Mouse (Mus musculus): Measurements from ENCODE around the gene Rita1. TPM values are rescaled to one million over a fixed set of nuclear protein-coding genes. Genes with fewer than 3 reads are reported as not detected.

Rita1 gene
- total and polyA plus RNA-seq, 2 experiments from 2014 or later = 30.4 to 38.6 TPM

DNA sequence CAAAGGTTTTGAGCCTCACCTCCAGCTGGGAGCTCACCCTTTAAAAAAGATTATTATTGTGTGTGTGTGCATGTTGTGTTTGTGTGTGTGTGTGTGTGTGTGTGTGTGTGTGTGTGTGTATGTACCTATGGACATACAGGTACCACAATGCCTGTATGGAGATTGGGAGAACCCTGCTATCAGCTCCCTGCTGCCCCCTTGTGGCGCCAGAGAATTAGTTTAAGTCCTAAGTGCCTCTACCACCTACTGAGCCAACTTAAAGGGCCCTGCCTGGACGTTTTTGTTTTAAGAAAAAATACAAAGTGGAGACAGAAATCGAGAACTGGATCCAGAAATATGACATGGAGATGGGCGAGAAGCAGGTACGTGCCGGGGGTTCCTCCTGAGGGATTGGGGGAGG lies 7.5 kb downstream of the Rita1 start:
- peak; percentile 89 for TF ChIP-seq CTCF (IDR thresholded peaks at IDR 0.05; ENCODE audit: low read depth)
- WGBS = 2% methylated on average over 6 of the region's 6 CpGs
- DNase-seq (ENCODE audit: low spot score) (peak; percentile 94), ATAC-seq (no peak)
- Histone ChIP-seq H3K27me3 (ENCODE audit: insufficient read depth, low read length) (no peaks in the 10 kb centered on the region), H3K4me1 (ENCODE audit: insufficient read depth, low read length) (peaks cover 9% of the 10 kb centered on the region; the same call in 1 of the 2 replicates), H3K27ac (peak overlapping the region; percentile 77; the same call in 1 of the 2 replicates), H3K9ac (replicated peaks; ENCODE audit: low read length) (peak overlapping the region; percentile 49), H3K36me3 (ENCODE audit: insufficient read depth, low read length) (no peaks in the 10 kb centered on the region; the same call in 1 of the 2 replicates), H3K9me3 (ENCODE audit: low read length) (no peaks in the 10 kb centered on the region), H3K4me2 (ENCODE audit: low read depth, low read length) (peak overlapping the region; percentile 63), H3K4me3 (ENCODE audit: low read length) (peak overlapping the region; percentile 35)

DNA sequence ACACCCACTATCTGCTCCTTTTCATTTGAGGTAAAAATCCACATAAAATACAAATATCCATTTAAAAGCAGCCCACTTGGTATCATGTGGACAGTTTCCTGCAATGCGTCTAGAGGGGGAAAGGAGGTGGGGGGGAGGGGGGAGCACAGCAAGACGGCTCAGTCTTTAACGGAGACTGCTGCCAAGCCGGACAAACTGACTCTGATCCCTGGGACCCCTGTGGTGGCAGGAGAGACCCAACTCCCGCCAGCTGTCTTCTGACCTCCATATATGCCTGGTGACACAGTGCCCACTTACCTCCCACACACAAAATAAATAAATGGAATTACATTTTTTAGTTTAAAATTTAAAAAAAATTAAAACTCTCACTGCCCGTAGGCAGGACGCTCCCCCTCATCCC lies 8.9 kb downstream of the Rita1 start:
- WGBS = 45% methylated on average over 7 of the region's 7 CpGs

DNA sequence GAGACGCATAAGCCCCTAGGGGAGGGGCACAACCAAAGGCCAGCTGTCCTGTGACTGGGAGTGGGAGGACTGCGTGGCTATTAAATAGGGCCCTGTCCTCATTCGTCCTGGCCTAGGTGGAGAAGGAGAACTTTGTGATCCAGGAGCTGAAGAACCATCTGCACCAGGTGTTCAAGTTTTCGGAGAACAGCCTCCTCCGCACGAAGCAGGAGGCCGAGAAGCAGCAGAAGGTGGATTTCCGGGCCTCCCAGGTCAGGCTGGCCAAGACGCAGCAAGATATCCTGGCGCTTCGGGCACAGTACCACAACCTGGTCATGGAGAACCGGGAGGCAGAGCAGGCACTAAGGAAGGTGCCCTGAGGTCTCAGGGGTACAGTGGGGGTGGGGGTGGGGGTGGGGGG lies 10.2 kb downstream of the Rita1 start:
- Histone ChIP-seq H3K4me1 (ENCODE audit: insufficient read depth, low read length) (peaks cover 9% of the 10 kb centered on the region; the same call in 1 of the 2 replicates), H3K4me3 (ENCODE audit: low read length) (no peak overlapping the region), H3K36me3 (ENCODE audit: insufficient read depth, low read length) (no peaks in the 10 kb centered on the region), H3K27me3 (ENCODE audit: insufficient read depth, low read length) (no peaks in the 10 kb centered on the region), H3K27ac (no peak overlapping the region), H3K9ac (replicated peaks; ENCODE audit: low read length) (no peak overlapping the region), H3K9me3 (ENCODE audit: low read length) (no peaks in the 10 kb centered on the region), H3K4me2 (ENCODE audit: low read depth, low read length) (no peak overlapping the region)
- 89% methylated on average over 12 of the region's 12 CpGs for WGBS
- ATAC-seq = no peak
- no peak for DNase-seq (ENCODE audit: low spot score)
- no peak for TF ChIP-seq CTCF (IDR thresholded peaks at IDR 0.05; ENCODE audit: low read depth)

More for the DNA sequence above, 8.9 kb downstream of the Rita1 start:
- H3K9ac ChIP-seq (replicated peaks; ENCODE audit: low read length) = no peak overlapping the region
- no peak overlapping the region for H3K4me3 ChIP-seq (ENCODE audit: low read length)
- no peaks in the 10 kb centered on the region for H3K36me3 ChIP-seq (ENCODE audit: insufficient read depth, low read length)
- no peak overlapping the region for H3K27ac ChIP-seq
- DNase-seq (ENCODE audit: low spot score) (no peak), ATAC-seq (no peak)
- no peak for TF ChIP-seq CTCF (IDR thresholded peaks at IDR 0.05; ENCODE audit: low read depth)
- H3K27me3 ChIP-seq (ENCODE audit: insufficient read depth, low read length) = no peaks in the 10 kb centered on the region
- no peak overlapping the region for H3K4me2 ChIP-seq (ENCODE audit: low read depth, low read length)
- H3K9me3 ChIP-seq (ENCODE audit: low read length) = no peaks in the 10 kb centered on the region
- peaks cover 9% of the 10 kb centered on the region; the same call in 1 of the 2 replicates for H3K4me1 ChIP-seq (ENCODE audit: insufficient read depth, low read length)

DNA sequence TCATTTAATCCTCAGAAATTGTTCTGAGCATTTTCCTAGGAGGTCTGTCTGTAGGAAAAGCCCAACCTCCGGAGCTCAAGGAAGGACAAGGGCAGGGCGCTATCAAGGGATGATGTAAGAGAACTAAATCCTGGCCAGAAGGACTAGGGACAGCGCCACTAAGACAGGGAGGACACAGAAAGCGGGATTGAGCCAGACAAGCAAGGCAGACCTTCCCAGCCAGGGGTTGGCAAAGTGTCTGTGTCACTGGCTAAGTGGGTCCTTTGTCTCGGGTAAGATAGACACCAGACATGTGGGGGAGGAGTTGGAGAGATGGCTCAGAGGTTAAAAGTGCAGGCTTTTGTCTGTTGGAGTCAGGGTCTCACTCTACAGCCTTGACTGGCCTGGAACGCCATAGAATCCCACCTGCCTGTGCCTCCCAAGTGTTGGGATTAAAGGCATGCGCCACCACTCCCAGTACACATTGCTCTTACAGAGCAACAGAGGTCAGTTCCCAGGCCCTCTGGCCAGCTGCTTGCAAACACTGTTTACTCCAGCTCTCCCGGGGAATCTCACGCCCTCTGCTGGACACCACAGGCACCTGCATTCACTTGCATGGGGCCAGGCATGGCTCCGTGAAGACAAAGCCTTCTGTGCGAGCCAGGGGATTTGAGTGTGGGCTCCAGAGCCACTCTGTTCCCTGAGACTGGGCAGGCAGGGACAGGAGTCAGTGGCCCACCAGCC lies 11.3 kb downstream of the Rita1 start:
- WGBS = 47% methylated on average over 11 of the region's 11 CpGs
- no peak overlapping the region for H3K27ac ChIP-seq
- no peak overlapping the region for H3K9ac ChIP-seq (replicated peaks; ENCODE audit: low read length)
- no peak overlapping the region for H3K4me2 ChIP-seq (ENCODE audit: low read depth, low read length)
- ATAC-seq = peak; percentile 25; the same call in 1 of the 2 replicates
- no peaks in the 10 kb centered on the region for H3K36me3 ChIP-seq (ENCODE audit: insufficient read depth, low read length)
- TF ChIP-seq CTCF (IDR thresholded peaks at IDR 0.05; ENCODE audit: low read depth) = peak; percentile 74
- H3K9me3 ChIP-seq (ENCODE audit: low read length) = no peaks in the 10 kb centered on the region
- H3K4me3 ChIP-seq (ENCODE audit: low read length) = no peak overlapping the region
- no peaks in the 10 kb centered on the region for H3K27me3 ChIP-seq (ENCODE audit: insufficient read depth, low read length)
- peaks cover 9% of the 10 kb centered on the region; the same call in 1 of the 2 replicates for H3K4me1 ChIP-seq (ENCODE audit: insufficient read depth, low read length)
- DNase-seq (ENCODE audit: low spot score) = peak; percentile 68

DNA sequence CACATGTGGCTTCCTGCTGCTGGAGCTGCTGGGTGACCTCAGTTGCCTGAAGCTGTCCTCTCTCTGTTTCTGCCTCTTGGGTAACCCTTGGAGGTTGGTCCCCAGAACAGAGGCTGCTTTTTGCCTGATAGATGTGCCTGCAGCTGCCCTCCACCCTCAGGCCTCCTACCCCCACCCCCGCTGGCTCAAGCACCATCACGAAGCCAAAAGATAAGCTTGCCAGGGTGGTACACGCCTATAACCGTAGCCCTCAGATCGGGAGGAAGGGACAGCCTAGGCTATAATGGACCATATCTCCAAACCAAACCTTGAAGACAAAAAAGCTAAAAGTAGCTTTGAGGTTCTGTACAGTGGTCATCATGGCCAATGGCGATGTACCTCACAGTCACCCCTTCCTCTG lies 12.8 kb downstream of the Rita1 start:
- 97% methylated on average over 6 of the region's 6 CpGs for WGBS
- H3K36me3 ChIP-seq (ENCODE audit: insufficient read depth, low read length) = no peaks in the 10 kb centered on the region
- ATAC-seq = no peak
- peaks cover 4% of the 10 kb centered on the region; the same call in 1 of the 2 replicates for H3K4me1 ChIP-seq (ENCODE audit: insufficient read depth, low read length)
- no peak overlapping the region for H3K27ac ChIP-seq
- no peak for DNase-seq (ENCODE audit: low spot score)
- H3K4me3 ChIP-seq (ENCODE audit: low read length) = no peak overlapping the region
- no peaks in the 10 kb centered on the region for H3K9me3 ChIP-seq (ENCODE audit: low read length)
- no peak overlapping the region for H3K9ac ChIP-seq (replicated peaks; ENCODE audit: low read length)
- TF ChIP-seq CTCF (IDR thresholded peaks at IDR 0.05; ENCODE audit: low read depth) = no peak
- no peak overlapping the region for H3K4me2 ChIP-seq (ENCODE audit: low read depth, low read length)
- H3K27me3 ChIP-seq (ENCODE audit: insufficient read depth, low read length) = no peaks in the 10 kb centered on the region

DNA sequence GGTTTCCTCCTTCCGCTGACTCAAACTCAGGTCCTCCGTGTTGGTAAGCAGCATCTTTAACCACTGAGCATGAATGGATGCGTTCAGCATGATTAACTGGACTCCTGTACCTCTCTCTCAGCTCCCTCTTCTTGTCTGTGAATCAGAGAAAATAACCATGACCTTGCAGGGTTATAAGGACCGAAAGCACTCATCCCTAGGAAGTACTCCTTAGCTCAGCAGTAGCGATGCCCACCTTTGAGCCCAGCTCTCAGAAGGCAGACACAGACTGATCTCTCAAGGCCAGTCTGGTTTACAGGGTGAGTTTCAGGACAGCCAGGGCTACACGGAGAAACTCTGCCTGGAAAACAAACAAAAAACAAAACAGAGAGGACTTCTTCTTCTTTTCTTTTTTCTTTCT lies 17.9 kb downstream of the Rita1 start:
- no peak overlapping the region for H3K27ac ChIP-seq
- H3K4me1 ChIP-seq (ENCODE audit: insufficient read depth, low read length) = no peaks in the 10 kb centered on the region
- 86% methylated on average over 6 of the region's 6 CpGs for WGBS
- no peak overlapping the region for H3K4me3 ChIP-seq (ENCODE audit: low read length)
- H3K27me3 ChIP-seq (ENCODE audit: insufficient read depth, low read length) = no peaks in the 10 kb centered on the region
- no peak overlapping the region for H3K9ac ChIP-seq (replicated peaks; ENCODE audit: low read length)
- no peak for ATAC-seq
- no peaks in the 10 kb centered on the region for H3K36me3 ChIP-seq (ENCODE audit: insufficient read depth, low read length)
- DNase-seq (ENCODE audit: low spot score) = no peak
- no peak for TF ChIP-seq CTCF (IDR thresholded peaks at IDR 0.05; ENCODE audit: low read depth)
- no peak overlapping the region for H3K4me2 ChIP-seq (ENCODE audit: low read depth, low read length)
- no peaks in the 10 kb centered on the region for H3K9me3 ChIP-seq (ENCODE audit: low read length)

DNA sequence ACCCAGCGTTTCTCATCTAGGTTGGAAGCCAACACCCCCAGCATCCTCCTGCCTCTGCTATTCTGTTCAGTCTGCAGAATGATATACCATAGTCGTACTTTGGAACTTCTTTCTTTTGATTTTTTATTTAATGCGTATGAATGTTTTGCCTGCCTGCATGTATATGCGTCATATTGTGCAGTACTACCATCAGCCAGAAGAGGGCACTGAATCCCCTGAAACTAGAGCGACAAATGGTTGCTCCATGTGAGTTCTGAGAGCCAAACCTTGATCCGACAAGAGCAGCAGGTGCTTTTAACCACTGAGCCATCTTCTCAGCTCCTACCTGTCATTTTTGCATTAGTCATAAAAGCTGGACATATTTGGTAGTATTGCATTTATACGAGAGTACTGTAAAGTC lies 20.2 kb downstream of the Rita1 start:
- Histone ChIP-seq H3K36me3 (ENCODE audit: insufficient read depth, low read length) (no peaks in the 10 kb centered on the region), H3K4me1 (ENCODE audit: insufficient read depth, low read length) (peaks cover 11% of the 10 kb centered on the region), H3K4me3 (ENCODE audit: low read length) (no peak overlapping the region), H3K4me2 (ENCODE audit: low read depth, low read length) (no peak overlapping the region), H3K9ac (replicated peaks; ENCODE audit: low read length) (no peak overlapping the region), H3K27ac (no peak overlapping the region), H3K27me3 (ENCODE audit: insufficient read depth, low read length) (no peaks in the 10 kb centered on the region), H3K9me3 (ENCODE audit: low read length) (no peaks in the 10 kb centered on the region)
- ATAC-seq (no peak), DNase-seq (ENCODE audit: low spot score) (no peak)
- WGBS = 69% methylated on average over 7 of the region's 7 CpGs
- TF ChIP-seq CTCF (IDR thresholded peaks at IDR 0.05; ENCODE audit: low read depth) = peak; percentile 62
